11 mouse cellular contexts compared by ENCODE assay signal in genomic region chr2:30356906-30357305, GRCm38 (mm10). TPM values are rescaled to one million over a fixed set of nuclear protein-coding genes. Genes with fewer than 3 reads are reported as not detected.
DNase-seq lines count a peak whose midpoint lies in the region; ATAC-seq and TF ChIP-seq lines count a peak whose summit lies in the region.
"Had no signal": no experiment of that assay in that cellular context is flagged by ENCODE, and none has a peak within 500 bp of the region (broad histone marks: within the 10 kb centered on the region; RNA-seq: fewer than 3 reads in every experiment).

No protein-coding gene starts in this region.

- peaks cover 36% of the 10 kb centered on the region for H3K4me1 ChIP-seq in heart, embryonic 11.5 days (ENCODE audit: control insufficient read depth, insufficient read depth, low read length)
- H3K4me1 ChIP-seq in embryonic facial prominence, embryonic 12.5 days: peaks cover 23% of the 10 kb centered on the region
- peaks cover 44% of the 10 kb centered on the region for H3K4me1 ChIP-seq in hindbrain, embryonic 15.5 days (replicated peaks)

- no peak overlapping the region for H3K9ac ChIP-seq in heart, embryonic 11.5 days (ENCODE audit: low read depth, low read length)
- 0 out of 2 replicates have a peak overlapping the region, but pooled peaks have one; percentile 87 for H3K9ac ChIP-seq in embryonic facial prominence, embryonic 12.5 days
- H3K9ac ChIP-seq in hindbrain, embryonic 15.5 days: 0 out of 2 replicates have a peak overlapping the region, but pooled peaks have one; percentile 81
- H3K9ac ChIP-seq: liver, embryonic 15.5 days had no signal

- peak overlapping the region; percentile 16; the same call in 1 of the 2 replicates for H3K4me3 ChIP-seq in heart, embryonic 11.5 days (ENCODE audit: low read depth, low read length)
- peak overlapping the region; percentile 97 for H3K4me3 ChIP-seq in left cerebral cortex, adult 2 months
- H3K4me3 ChIP-seq in embryonic facial prominence, embryonic 12.5 days: no peak overlapping the region
- H3K4me3 ChIP-seq in hindbrain, embryonic 15.5 days: no peak overlapping the region
- H3K4me3 ChIP-seq: liver, embryonic 15.5 days had no signal

- H3K4me2 ChIP-seq in heart, embryonic 11.5 days: peak overlapping the region; percentile 95
- H3K4me2 ChIP-seq in embryonic facial prominence, embryonic 12.5 days (replicated peaks): no peak overlapping the region
- H3K4me2 ChIP-seq in hindbrain, embryonic 15.5 days: no peak overlapping the region; the same call in 1 of the 2 replicates

- no peak for ATAC-seq in heart, embryonic 11.5 days (replicated peaks; ENCODE audit: insufficient number of reproducible peaks, low FRiP score, low TSS enrichment)
- ATAC-seq in embryonic facial prominence, embryonic 12.5 days (ENCODE audit: insufficient number of reproducible peaks, insufficient read depth, low FRiP score, low TSS enrichment): no peak
- ATAC-seq in hindbrain, embryonic 15.5 days (ENCODE audit: low FRiP score, low read depth): no peak

- 55% methylated on average over 9 of the region's 9 CpGs for WGBS in heart, embryonic 11.5 days (ENCODE audit: insufficient replicate concordance)
- 60% methylated on average over 9 of the region's 9 CpGs for WGBS in embryonic facial prominence, embryonic 12.5 days
- 71% methylated on average over 9 of the region's 9 CpGs for whole genome bisulfite sequencing in hindbrain, embryonic 15.5 days

- TF ChIP-seq CTCF in left cerebral cortex, adult 2 months (IDR thresholded peaks at IDR 0.05): no peak

- H3K36me3 ChIP-seq in heart, embryonic 11.5 days (ENCODE audit: control insufficient read depth, insufficient read depth, low read length): peaks cover 6% of the 10 kb centered on the region; the same call in 1 of the 2 replicates
- peaks cover 21% of the 10 kb centered on the region for H3K36me3 ChIP-seq in embryonic facial prominence, embryonic 12.5 days
- H3K36me3 ChIP-seq in hindbrain, embryonic 15.5 days: peaks cover 10% of the 10 kb centered on the region

- intact Hi-C loops in left cerebral cortex, adult 2 months (cut with DNase I): no loop called here

- H3K9me3 ChIP-seq in heart, embryonic 11.5 days (replicated peaks; ENCODE audit: control insufficient read depth, low read length): no peaks in the 10 kb centered on the region
- no peaks in the 10 kb centered on the region for H3K9me3 ChIP-seq in embryonic facial prominence, embryonic 12.5 days
- no peaks in the 10 kb centered on the region for H3K9me3 ChIP-seq in hindbrain, embryonic 15.5 days
- H3K9me3 ChIP-seq: liver, embryonic 15.5 days had no signal

- no peaks in the 10 kb centered on the region for H3K27me3 ChIP-seq in heart, embryonic 11.5 days (ENCODE audit: control insufficient read depth, insufficient read depth, low read length)
- H3K27me3 ChIP-seq in embryonic facial prominence, embryonic 12.5 days: no peaks in the 10 kb centered on the region
- no peaks in the 10 kb centered on the region for H3K27me3 ChIP-seq in hindbrain, embryonic 15.5 days
- H3K27me3 ChIP-seq: liver, embryonic 15.5 days had no signal

- no peak for DNase-seq in heart, adult 18-20 months
- no peak for DNase-seq in left cerebral cortex, adult 2 months (ENCODE audit: extremely low spot score in 1 of 2, low spot score in 2 of 2)
- no peak for DNase-seq in left cerebral cortex, adult 18-20 months (ENCODE audit: low spot score in 2 of 2)
- DNase-seq in frontal cortex, postnatal 25 days (ENCODE audit: low spot score in 2 of 2): no peak
- no peak for DNase-seq in urinary bladder, adult 18-20 months (ENCODE audit: low spot score in 2 of 2)
- DNase-seq: gastrocnemius, postnatal 25 days; right cerebral cortex, postnatal 25 days had no signal

- peak overlapping the region; percentile 24 for H3K27ac ChIP-seq in heart, embryonic 11.5 days (ENCODE audit: low read depth, low read length)
- peak overlapping the region; percentile 83 for H3K27ac ChIP-seq in left cerebral cortex, adult 2 months
- H3K27ac ChIP-seq in embryonic facial prominence, embryonic 12.5 days: no peak overlapping the region
- H3K27ac ChIP-seq in hindbrain, embryonic 15.5 days (replicated peaks): no peak overlapping the region

RNA-seq across cellular contexts. Expression of gene Sh3glb2, which starts 2.2 kb away (rescaled TPM):
- 78.8 and 80.2 TPM in 2 replicates for polyA plus RNA-seq in heart, embryonic 11.5 days (2014; fragmentation: Nextera tagmentation; extraction: Ambion mirVana)
- 10 to 100 TPM; 34.6 to 42.9 TPM for total RNA-seq in heart, adult 18-20 months (2021)
- 100 to 1,000 TPM; 291 to 312 TPM for total RNA-seq in left cerebral cortex, adult 2 months (2021)
- 100 to 1,000 TPM; 295 to 306 TPM for total RNA-seq in left cerebral cortex, adult 18-20 months (2021)
- polyA plus RNA-seq in embryonic facial prominence, embryonic 12.5 days (2016; fragmentation: Nextera tagmentation; extraction: Ambion mirVana): 89.7 and 96.9 TPM in 2 replicates
- 189 and 205 TPM in 2 replicates for polyA plus RNA-seq in hindbrain, embryonic 15.5 days (2015; fragmentation: Nextera tagmentation; extraction: Ambion mirVana)

RNA-seq across cellular contexts. Expression of gene Miga2, which starts 7.1 kb away (rescaled TPM):
- 22.2 and 22.9 TPM in 2 replicates for polyA plus RNA-seq in heart, embryonic 11.5 days (2014; fragmentation: Nextera tagmentation; extraction: Ambion mirVana)
- total RNA-seq in heart, adult 18-20 months (2021): 10 to 100 TPM; 83.0 to 85.6 TPM
- total RNA-seq in left cerebral cortex, adult 2 months (2021): 100 to 1,000 TPM; 120 to 138 TPM
- total RNA-seq in left cerebral cortex, adult 18-20 months (2021): 100 to 1,000 TPM; 108 to 120 TPM
- 29.6 and 31.0 TPM in 2 replicates for polyA plus RNA-seq in embryonic facial prominence, embryonic 12.5 days (2016; fragmentation: Nextera tagmentation; extraction: Ambion mirVana)
- 35.0 and 36.0 TPM in 2 replicates for polyA plus RNA-seq in hindbrain, embryonic 15.5 days (2015; fragmentation: Nextera tagmentation; extraction: Ambion mirVana)

RNA-seq across cellular contexts. Expression of gene Dolpp1, which starts 35.1 kb away (rescaled TPM):
- 19.5 and 21.3 TPM in 2 replicates for polyA plus RNA-seq in heart, embryonic 11.5 days (2014; fragmentation: Nextera tagmentation; extraction: Ambion mirVana)
- total RNA-seq in heart, adult 18-20 months (2021): 1 to 10 TPM; 6.4 to 7.8 TPM
- total RNA-seq in left cerebral cortex, adult 2 months (2021): 10 to 100 TPM; 25.8 to 26.8 TPM
- total RNA-seq in left cerebral cortex, adult 18-20 months (2021): 10 to 100 TPM; 24.2 to 27.5 TPM
- 34.8 and 38.1 TPM in 2 replicates for polyA plus RNA-seq in embryonic facial prominence, embryonic 12.5 days (2016; fragmentation: Nextera tagmentation; extraction: Ambion mirVana)
- 59.0 and 60.4 TPM in 2 replicates for polyA plus RNA-seq in hindbrain, embryonic 15.5 days (2015; fragmentation: Nextera tagmentation; extraction: Ambion mirVana)

RNA-seq across cellular contexts. Expression of gene Crat, which starts 58.7 kb away (rescaled TPM):
- 61.5 and 66.0 TPM in 2 replicates for polyA plus RNA-seq in heart, embryonic 11.5 days (2014; fragmentation: Nextera tagmentation; extraction: Ambion mirVana)
- total RNA-seq in heart, adult 18-20 months (2021): 100 to 1,000 TPM; 507 to 509 TPM
- total RNA-seq in left cerebral cortex, adult 2 months (2021): 10 to 100 TPM; 56.5 to 58.2 TPM
- total RNA-seq in left cerebral cortex, adult 18-20 months (2021): 10 to 100 TPM; 53.7 to 57.3 TPM
- 23.8 and 26.9 TPM in 2 replicates for polyA plus RNA-seq in embryonic facial prominence, embryonic 12.5 days (2016; fragmentation: Nextera tagmentation; extraction: Ambion mirVana)
- polyA plus RNA-seq in hindbrain, embryonic 15.5 days (2015; fragmentation: Nextera tagmentation; extraction: Ambion mirVana): 25.7 and 29.5 TPM in 2 replicates

RNA-seq across cellular contexts. Expression of gene Ptpa, which starts 58.9 kb away (rescaled TPM):
- 50.3 and 63.5 TPM in 2 replicates for polyA plus RNA-seq in heart, embryonic 11.5 days (2014; fragmentation: Nextera tagmentation; extraction: Ambion mirVana)
- 10 to 100 TPM; 81.6 to 96.7 TPM for total RNA-seq in heart, adult 18-20 months (2021)
- 100 to 1,000 TPM; 177 to 178 TPM for total RNA-seq in left cerebral cortex, adult 2 months (2021)
- total RNA-seq in left cerebral cortex, adult 18-20 months (2021): 100 to 1,000 TPM; 182 to 189 TPM
- polyA plus RNA-seq in embryonic facial prominence, embryonic 12.5 days (2016; fragmentation: Nextera tagmentation; extraction: Ambion mirVana): 140 and 145 TPM in 2 replicates
- 138 and 150 TPM in 2 replicates for polyA plus RNA-seq in hindbrain, embryonic 15.5 days (2015; fragmentation: Nextera tagmentation; extraction: Ambion mirVana)

Comparison
In these comparisons a context has a peak if more than half of its experiments do, and no peak if none do; other contexts are left out.
1. H3K27ac ChIP-seq: peak in heart, embryonic 11.5 days (single experiment) and left cerebral cortex, adult 2 months (single experiment); none in embryonic facial prominence, embryonic 12.5 days (single experiment) and hindbrain, embryonic 15.5 days (single experiment).
2. H3K4me3 ChIP-seq: peak in heart, embryonic 11.5 days (single experiment) and left cerebral cortex, adult 2 months (single experiment); none in embryonic facial prominence, embryonic 12.5 days (single experiment) and hindbrain, embryonic 15.5 days (single experiment).
3. RNA of gene Sh3glb2, which starts 2.2 kb away (total RNA-seq): 291 to 312 TPM in left cerebral cortex, adult 2 months and 295 to 306 TPM in left cerebral cortex, adult 18-20 months; 34.6 to 42.9 TPM in heart, adult 18-20 months; every median in the first group is over 4 times any median in the second.